Mouse (Mus musculus): ENCODE measurements around the gene Prph.
"Not testable (repeated sequence)": the region's sequence is repeated elsewhere in the genome, so short reads cannot be mapped to it uniquely, and the experiment has no call there.

The Prph gene

GRCm38 (mm10) chr15:99076011-99076410 is 21.0 kb downstream of the Prph start:
- DNase-seq (ENCODE audit: low spot score), result not testable (repeated sequence)

GRCm38 (mm10) chr15:99078181-99078910 is 23.4 kb downstream of the Prph start:
- no peak for DNase-seq (ENCODE audit: low spot score)

GRCm38 (mm10) chr15:99079804-99080203 is 24.8 kb downstream of the Prph start:
- no peak for DNase-seq (ENCODE audit: low spot score)

- DNase-seq (ENCODE audit: low spot score), result no peak
Observed at GRCm38 (mm10) chr15:99082322-99082721, 27.3 kb downstream of the Prph start.

- no peak for DNase-seq (ENCODE audit: low spot score)
Observed at GRCm38 (mm10) chr15:99082840-99083239, 27.9 kb downstream of the Prph start.

GRCm38 (mm10) chr15:99083258-99083657 is 28.3 kb downstream of the Prph start:
- DNase-seq (ENCODE audit: low spot score), result peak; percentile 37

- no peak for DNase-seq (ENCODE audit: low spot score)
Observed at GRCm38 (mm10) chr15:99083867-99084557, 29.0 kb downstream of the Prph start.

- no peak for DNase-seq (ENCODE audit: low spot score)
Observed at GRCm38 (mm10) chr15:99084618-99085017, 29.6 kb downstream of the Prph start.

- DNase-seq (ENCODE audit: low spot score), result no peak
Observed at GRCm38 (mm10) chr15:99085997-99086396, 31.0 kb downstream of the Prph start.

GRCm38 (mm10) chr15:99087253-99088075 is 32.5 kb downstream of the Prph start, which contains the start of gene C1ql4:
Gene C1ql4 (minus strand): TSS chr15:99087817.
- DNase-seq (ENCODE audit: low spot score), result no peak

- peak; percentile 64 for DNase-seq (ENCODE audit: low spot score)
Observed at GRCm38 (mm10) chr15:99088292-99088691, 33.3 kb downstream of the Prph start.

GRCm38 (mm10) chr15:99089069-99089468 is 34.1 kb downstream of the Prph start:
- no peak for DNase-seq (ENCODE audit: low spot score)

- DNase-seq (ENCODE audit: low spot score), result no peak
Observed at GRCm38 (mm10) chr15:99092870-99093269, 37.9 kb downstream of the Prph start, which contains the start of gene Dnajc22. Gene Dnajc22 (plus strand): TSS chr15:99093170.

GRCm38 (mm10) chr15:99093291-99094258 is 38.6 kb downstream of the Prph start:
- peak; percentile 34 for DNase-seq (ENCODE audit: low spot score)

GRCm38 (mm10) chr15:99094631-99095270 is 39.8 kb downstream of the Prph start:
- no peak for DNase-seq (ENCODE audit: low spot score)

- DNase-seq (ENCODE audit: low spot score), result no peak
Observed at GRCm38 (mm10) chr15:99095356-99095755, 40.4 kb downstream of the Prph start.

GRCm38 (mm10) chr15:99096061-99096793 is 41.3 kb downstream of the Prph start:
- DNase-seq (ENCODE audit: low spot score), result no peak

GRCm38 (mm10) chr15:99096831-99097500 is 42.0 kb downstream of the Prph start:
- no peak for DNase-seq (ENCODE audit: low spot score)

- peak; percentile 37 for DNase-seq (ENCODE audit: low spot score)
Observed at GRCm38 (mm10) chr15:99097840-99098492, 43.0 kb downstream of the Prph start.
